Mouse (Mus musculus) heart, adult 11 months (tissue): Measurements from ENCODE around the gene Gpx4.
A peak's percentile ranks its signal among the peaks of the same experiment; 100 is the strongest.
"Not testable (repeated sequence)": the region's sequence is repeated elsewhere in the genome, so short reads cannot be mapped to it uniquely, and the experiment has no call there.

ENCODE experiments used
- DNase-seq: peaks from one replicate; pipeline ENCODE4 v3.0.0; 2022

The Gpx4 gene

DNA sequence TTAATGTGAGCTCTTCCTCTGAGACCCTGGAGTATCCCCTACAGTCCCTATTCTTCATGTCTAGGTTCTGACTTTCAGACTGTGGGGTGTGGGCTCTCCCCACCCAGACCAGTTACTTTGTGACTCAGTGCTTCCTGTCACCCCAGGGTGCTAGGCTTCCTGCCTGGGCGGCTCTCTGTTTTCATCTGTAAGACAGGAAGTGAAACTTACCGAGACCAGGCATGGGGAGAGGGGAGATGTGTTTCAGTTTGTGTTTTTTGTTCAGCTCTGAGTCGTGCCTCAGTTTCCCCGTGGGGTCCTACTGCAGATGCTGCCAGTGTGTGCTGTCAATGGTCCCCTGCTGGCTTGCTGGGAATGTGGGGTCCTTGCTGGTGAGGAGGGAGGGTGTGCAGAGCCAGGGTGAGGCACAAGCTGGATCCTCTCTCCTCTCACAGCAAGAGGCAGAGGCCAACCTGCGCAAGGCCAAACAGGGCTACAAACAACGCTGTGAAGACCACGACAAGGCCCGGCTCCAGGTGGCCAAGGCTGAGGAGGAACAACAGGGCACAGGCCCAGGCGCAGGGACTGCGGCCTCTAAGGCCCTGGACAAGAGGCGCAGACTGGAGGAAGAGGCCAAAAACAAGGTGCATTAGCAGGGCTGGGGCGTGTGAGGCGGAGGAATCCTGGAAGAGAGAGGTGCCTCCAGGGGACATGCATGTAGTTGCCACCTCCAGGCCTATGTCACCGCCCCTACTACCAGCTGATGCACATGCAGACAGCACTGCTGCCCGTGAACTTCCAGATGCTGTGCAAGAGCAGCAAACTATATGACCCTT is 22.5 kb upstream of the Gpx4 start:
- peak; percentile 96 for DNase-seq

DNA sequence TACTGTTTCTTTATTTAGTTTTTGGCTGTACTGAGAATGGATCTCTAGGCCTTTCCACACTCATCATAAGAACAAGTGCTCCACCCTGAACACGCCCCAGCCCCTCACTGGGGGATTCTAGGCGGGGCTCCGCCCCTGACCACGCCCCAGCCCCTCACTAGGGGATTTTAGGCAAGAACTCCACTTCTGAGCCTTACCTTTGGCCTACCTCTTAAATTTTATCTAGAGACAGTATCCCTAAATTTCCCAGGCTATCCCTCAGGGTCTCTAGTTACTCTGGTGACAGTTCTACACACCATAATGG is 22.0 kb upstream of the Gpx4 start:
- no peak for DNase-seq

DNA sequence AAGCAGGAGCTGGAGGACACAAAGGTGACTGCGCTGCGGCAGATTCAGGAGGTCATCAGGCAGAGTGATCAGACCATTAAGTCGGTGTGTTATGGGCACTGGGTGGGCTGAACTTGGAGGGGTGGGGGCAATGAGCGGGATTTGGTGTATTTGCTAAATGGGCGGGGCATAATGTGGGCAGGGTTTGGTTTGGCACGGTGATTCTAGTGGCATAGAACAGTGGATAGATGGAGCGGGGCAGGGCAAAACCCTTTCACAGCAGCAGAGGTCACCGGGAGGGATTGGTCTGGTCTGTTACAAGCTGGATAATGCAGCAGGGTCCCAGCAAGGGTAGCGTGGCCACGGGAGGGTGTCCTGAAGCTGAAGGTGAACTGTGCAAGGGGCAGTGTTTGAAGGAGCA is 21.5 kb upstream of the Gpx4 start:
- DNase-seq, result peak; percentile 91

DNA sequence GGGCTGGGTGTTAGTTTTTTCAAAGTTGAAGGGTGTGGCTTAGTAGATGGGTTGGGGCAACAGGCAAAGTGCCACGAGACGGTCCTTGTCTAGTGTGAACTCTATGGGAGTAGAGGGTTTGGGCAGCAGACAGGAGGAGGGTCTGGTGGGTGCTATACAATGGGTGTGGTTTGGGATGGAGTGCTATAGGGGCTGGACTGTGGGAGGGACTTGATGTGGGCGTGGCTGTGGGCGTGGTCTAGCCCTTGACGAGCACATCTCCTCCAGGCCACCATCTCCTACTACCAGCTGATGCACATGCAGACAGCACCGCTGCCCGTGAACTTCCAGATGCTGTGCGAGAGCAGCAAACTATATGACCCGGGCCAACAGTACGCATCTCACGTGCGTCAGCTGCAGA is 21.1 kb upstream of the Gpx4 start:
- peak; percentile 94 for DNase-seq

DNA sequence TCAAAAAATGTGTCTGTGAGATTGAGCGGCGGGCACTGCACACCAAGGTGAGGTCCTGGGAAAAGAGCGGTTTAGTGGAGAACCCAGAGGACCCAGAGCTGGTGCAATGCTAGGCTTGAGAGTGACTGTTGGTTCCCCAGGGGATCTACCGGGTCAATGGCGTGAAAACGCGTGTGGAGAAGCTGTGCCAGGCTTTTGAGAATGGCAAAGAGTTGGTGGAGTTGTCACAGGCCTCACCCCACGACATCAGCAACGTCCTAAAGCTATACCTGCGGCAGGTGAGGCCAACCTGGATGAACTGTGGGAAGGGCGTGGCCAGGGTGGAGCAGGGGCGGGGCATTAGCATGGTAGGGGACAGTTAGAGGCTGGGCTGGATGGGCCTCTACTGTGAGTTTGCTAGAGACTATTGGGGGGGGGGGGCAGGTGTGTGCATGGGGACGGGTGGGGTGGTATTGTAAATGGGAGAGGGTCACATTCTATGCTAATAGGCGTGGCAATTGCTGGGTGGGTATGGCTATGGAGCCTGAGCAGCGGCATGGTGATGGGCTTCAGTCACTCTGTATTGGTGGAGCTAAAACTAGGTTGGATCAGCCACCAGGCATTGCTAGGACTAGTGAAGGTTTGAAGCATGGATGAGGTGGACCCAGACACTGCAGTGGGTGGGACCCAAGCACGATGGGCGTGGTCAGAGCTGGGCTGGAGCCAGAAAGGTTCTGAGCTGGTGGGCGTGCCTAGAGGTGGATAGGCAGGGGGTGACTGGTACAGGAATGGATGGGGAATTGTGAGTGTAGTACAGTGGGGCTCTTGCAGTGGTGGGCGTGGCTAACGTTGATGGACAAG is 19.1 kb upstream of the Gpx4 start:
- DNase-seq, result peak; percentile 93

DNA sequence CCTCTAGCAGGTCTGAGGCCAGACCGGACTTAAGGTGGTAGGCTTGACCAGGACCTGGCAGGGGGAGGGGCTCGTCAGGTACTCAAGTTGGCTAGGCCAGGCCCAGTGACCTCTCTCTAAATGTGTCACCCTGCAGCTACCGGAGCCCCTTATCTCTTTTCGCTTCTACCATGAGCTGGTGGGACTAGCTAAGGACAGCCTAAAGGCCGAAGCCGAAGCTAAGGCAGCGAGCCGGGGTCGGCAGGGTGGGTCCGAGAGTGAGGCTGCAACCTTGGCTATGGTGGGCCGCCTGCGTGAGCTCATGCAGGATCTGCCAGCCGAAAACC is 18.5 kb upstream of the Gpx4 start:
- peak; percentile 93 for DNase-seq

DNA sequence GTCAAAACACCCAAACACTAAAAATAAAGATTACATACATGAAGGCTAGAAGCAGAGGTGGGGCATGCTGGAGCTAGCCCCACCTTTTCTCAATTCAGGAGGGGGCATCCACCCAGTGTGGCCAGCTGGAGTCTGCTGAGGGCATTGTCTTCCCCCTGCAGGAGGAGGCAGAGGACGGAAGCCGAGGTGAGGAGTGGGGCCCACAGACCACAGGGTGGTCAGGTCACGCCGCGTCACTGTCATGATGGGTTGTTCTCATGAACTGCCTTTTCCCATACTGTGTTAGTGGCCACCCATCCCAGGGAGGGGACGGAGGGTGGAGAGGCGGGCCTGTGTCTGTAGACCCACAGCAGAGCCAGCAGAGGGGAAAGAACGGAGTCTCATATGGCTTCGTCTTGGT is 16.8 kb upstream of the Gpx4 start:
- DNase-seq, result no peak

DNA sequence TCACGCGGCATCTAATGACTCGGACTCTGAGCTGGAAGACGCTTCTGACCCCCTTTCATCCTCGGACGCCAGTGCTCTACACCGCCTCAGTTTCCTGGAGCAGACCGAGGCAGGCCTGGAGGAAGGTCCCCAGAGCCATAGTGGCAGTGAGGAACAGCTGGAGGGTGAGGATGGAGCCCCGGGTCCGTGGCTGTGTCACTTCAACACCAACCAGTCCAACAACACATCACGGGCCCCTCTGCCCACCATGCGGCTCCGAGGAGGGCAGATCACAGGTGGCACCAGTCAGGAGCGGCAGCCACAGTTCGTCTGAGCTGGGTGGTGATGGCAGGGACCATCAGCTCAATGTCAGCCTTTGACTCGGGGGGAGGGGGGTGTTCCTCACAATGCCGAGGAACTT is 16.2 kb upstream of the Gpx4 start:
- DNase-seq, result peak; percentile 91

DNA sequence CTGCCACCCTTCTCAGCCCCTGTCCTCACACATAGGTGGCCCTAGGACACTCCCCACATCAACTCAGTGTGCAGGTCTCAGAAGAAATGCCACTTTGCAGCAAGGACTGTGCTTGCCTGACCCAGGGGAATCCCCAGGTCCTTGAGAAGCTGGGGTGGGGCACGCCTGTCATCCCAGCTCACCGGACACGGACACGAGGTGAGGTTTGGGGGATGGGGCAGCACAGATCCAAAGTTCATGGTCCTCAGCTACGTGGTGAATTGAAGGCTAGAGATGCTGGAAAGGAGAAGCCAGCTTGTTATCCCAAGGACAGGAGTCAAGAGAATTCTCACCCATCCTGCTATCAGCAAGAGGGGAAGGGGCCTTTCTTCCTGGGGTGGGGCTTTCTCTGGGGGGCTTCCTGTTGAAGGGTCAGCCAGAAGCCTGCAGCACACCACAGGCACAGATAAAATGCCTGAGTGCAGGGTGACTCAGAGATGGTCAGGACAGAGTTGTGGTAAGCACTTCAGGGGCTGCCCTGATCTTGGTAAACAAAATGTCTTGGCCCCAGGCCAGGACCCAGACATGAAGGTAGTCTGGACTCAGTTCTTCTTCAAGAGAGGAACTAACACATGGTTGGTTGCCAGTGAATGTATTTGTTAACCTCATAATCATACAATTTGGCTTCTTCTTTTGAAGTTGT is 14.0 kb upstream of the Gpx4 start:
- peak; percentile 98 for DNase-seq

DNA sequence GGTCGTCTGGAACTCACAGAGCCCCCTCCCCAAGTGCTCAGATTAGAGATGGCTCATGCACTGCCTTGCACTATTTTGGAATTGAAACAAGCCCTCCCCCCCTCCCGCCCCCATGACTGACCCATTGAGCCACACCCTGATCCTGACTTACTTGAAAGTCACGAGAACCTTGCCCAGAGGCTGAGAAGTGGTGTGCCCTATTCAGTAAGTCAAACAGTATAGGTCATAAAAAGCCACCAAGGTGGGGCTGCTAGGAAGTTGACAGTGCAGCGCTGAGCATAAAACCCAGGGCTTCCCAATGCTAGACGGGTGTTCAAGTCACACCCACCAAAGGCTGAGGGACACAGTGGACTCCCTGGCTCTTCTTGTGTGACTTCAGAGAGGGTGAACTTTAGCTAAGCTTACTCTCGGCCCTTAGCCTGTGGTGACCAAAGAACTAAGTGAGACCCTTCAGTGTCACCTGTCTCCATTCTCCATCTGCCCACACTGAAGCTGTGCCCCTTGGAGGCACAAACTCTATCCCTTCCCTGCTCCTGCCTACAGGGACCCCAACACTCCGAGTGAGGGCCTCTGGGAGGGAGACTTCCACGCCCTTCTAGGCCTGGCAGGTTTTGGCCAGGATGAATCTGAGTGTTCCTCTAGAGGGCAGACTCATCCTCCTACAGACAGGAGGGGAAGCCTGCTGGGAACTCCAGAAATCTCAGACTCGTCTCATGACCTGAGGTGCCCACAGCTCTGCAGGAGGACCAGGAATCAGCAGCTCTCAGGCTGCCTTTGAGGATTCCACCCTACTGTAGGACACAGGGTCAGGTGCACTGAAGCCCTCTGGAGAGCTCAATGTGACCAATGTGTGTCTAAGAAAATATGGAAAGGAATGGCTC is 13.2 kb upstream of the Gpx4 start:
- peak; percentile 96 for DNase-seq

DNA sequence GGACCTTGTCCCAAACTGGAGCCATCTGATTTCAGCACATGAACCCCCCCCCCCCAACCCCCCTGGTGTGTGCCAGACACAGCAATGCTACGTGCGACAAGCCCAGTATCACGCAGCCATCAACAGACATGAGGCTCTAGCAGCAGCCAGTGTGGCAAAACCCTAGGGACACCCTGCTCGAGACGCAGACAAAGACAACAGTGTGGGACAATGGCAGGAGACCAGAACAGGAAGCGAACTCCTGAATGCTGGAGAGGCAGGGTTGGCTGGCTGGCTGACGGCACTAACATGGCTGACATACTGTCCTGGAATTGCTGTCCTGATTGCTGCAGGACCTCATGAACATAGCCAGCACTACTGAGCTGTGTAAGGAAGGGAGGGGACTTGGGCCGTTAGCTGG is 11.8 kb upstream of the Gpx4 start:
- peak; percentile 97 for DNase-seq

DNA sequence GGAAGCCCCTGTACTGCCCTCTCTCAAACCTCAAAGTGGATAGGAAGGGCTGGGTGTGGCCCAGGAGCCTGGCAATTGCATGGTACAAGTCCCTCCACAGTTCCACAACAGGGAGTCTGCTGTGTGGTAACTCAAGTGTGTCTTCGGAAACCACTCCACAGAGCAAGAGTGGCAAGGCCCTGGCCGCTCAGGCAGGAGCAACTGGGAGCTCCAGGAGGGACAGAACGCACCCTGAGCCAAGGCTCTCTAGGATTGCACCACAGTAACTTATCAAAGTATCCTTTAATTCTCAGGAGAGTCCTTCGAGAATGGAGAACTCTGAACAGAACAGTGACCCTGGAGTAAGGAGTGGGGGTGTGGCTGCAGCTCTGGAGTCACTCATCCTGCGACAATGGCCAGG is 11.3 kb upstream of the Gpx4 start:
- DNase-seq, result no peak

DNA sequence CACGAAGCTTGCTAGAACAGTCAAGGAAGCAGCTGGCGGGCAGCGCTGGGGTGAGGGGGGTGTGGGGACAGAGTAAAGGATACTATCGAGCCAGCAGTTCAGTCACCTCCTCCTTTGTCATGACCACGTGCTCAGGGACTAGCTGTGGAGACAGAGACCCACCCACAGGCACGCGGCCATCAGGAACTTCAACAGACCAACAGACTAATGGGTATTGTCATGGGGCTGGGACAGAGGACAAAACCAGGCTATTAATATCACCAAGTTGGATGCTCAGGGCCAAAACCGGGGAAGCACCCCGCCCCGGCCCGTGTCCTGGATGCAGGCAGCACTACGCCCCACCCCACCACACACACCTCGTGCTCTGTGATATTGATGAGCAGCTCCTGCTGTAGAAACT is 10.1 kb upstream of the Gpx4 start:
- peak; percentile 99 for DNase-seq

DNA sequence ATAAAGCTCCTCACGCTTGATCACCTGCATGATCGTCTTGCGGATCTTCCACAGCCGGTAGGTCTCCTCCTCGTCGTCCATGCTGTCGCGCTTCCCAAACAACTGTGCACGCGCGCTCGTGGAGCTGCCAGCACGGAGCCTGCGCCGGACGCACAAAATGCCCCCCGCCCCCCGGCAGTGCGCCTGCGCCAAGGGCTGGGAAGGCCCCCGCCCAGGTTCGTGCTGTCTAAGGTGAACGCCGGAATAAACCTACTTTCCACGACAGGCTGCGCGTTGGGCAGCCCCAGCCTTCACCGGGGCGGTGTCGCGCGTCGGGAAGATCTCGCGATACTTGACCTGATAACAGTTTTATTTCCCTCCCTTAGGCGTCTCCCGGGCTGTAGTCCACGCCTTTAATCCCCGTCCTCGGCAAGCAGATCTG is 7.4 kb upstream of the Gpx4 start, which contains the start of gene Polr2e:
Gene Polr2e (minus strand): TSS at position 237 of the 421 bp plus-strand sequence.
- peak; percentile 100 for DNase-seq

DNA sequence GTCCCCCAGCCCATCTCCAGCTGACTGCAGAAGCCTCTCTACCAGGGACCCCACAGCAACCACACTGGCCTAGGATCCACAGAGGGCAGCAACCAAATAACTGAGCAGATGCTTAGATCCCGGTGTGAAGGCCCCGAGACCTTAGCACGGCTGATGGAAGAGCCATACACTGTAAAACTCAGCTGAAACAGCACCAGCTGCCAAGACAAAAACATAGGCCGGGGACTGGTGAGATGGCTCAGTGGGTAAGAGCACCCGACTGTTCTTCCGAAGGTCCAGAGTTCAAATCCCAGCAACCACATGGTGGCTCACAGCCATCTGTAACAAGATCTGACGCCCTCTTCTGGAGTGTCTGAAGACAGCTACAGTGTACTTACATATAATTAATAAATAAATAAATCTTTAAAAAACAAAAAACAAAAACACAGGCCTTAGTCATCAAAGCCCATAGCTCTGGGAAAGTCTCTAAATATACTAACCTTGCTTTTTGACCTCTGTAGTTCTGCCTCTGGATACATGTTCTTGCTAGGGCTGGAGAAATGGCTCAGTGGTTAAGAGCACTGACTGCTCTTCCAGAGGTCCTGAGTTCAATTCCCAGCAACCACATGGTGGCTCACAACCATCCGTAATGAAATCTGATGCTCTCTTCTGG is 5.4 kb upstream of the Gpx4 start:
- not testable (repeated sequence) for DNase-seq

DNA sequence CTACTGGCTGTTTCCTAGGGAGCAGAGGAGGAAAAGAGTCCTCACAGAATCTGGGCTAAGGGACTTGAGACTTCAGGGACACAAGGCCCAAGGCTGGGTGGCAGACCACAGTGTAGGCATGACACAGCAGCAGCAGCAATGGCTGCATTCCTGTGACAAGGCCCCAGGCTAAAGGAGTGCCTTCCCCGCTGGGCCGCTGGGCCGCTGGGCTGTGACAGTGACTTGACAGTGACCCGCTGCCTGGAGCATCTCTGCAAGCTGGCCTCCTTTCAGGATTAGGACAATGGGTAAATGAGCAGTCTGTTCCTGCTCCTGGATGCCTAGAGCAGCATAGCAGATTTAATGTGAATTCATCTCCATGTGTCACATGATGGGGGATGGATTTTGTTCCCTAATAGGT is 2.9 kb upstream of the Gpx4 start:
- no peak for DNase-seq

DNA sequence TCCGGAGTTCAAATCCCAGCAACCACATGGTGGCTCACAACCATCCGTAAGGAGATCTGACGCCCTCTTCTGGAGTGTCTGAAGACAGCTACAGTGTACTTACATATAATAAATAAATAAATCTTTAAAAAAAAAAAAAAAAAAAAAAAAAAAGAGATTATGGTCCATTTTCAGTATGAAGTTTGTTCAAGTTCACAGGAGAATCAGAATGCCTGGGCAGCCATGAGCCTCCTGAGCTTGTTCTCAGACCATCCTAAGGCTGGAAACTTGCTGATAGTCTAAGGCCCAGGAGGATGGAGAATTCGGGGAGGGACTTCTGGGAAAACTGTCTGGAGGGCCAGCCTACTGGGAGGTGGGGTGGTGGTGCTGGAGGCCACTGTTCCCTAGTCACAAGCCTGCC is 1.6 kb upstream of the Gpx4 start:
- not testable (repeated sequence) for DNase-seq

DNA sequence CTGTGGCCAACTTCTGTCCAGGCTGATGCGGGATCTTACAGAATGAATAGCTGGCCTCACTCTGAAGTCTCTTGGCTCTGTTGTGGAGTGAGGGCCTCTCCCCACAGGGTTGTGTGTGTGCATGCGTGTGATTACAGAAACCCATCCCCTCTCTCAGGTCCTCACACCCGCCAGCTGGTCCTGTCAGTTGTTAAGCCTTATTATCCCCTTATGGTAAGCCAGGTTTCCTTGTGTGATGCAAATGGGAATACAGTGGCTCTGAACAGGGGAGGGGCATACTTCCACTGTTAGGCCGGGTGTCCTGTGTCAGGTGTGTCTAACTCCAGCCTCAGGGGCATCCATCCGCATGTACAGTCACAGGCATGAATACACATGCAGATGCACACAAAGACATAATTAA is 1.2 kb upstream of the Gpx4 start:
- no peak for DNase-seq

DNA sequence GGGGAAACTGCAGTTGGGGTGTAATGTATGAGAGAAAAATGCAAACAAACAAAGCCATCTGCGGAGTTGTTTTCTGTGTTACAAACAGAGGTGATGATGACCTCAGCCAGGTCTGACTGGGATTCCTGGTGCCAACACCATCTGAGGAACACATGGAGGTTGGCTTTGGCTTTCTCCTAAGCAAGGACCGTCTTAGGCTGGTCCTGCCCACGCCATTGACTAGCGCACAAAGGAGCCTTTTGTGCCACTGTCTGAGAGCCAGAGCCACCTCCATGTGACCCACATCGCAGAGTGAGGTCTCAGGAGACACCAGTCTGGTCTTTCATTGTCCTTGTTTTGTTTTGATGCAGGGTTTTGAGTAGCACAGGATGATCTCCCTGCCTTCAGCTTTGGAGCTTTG is 1.4 kb downstream of the Gpx4 start:
- DNase-seq, result no peak

DNA sequence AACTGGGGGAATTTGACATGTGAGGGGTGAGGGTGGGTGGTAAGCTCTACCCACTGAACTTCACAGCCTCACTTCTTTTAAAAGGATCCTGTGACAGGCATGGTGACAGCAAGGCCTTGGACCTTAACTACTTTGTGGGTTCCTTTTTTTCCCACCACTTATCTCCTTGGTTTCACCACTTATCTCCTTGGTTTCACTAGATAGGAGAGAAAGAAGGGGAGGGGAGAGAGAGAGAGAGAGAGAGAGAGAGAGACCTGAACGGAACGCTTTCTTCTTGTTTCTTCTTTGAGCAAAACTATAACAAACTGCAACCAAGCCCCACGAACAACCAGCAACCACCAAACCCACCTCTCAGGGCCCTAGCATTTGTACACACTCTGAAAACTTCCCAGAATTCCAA is 1.9 kb downstream of the Gpx4 start:
- DNase-seq, result no peak

DNA sequence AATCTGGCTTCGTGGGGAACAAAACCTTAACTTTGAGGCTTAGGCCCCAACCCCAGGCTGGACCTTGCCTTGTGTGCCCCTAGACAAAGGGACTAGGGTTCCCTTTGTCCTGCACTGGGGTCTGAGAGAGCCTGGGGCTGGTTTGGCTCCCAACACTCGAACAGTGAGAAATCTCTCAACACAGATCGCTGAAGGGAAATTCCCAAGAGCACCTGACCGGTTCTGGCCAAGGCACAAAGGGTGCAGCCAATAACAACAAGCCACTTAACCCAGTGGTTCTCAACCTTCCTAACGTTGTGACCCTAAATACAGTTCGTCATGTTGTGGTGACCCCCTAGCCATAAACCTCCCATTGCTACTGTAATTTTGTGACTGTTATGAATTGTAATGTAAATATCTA is 3.3 kb downstream of the Gpx4 start:
- DNase-seq, result no peak

DNA sequence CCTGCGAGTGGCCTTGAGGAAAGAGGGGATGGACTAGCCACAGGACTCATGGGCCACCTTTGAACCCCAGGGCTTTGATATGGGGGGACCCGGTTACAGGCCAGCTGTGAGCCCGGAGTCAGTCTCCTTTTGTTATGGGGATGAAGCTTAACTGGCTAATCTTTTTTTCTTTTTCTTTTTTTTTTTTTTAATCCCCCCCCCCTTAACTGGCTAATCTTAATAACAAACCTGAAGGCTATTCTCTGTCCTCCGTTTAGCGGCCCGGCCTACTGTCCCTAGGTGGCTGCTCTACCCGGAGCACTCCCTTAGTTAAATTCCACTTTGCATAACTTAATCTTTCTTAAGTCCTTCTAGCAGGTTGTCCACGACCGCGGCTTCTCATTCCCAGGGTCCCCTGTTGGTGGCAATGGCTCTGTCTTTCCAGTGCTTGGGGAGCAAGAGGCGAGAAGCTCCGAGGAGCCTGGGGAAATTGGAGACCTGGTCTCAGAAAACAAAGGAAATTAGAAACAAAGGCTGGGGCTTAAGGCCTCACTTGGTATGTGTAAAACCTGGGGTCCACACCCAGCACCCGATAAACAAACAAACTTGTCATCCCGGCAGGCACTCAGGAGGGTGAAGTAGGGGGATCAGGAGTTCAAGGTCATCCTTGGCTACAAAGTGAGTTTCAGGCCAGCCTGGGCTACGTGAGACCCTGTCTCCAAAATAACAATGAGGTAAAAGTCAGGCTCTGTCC is 4.1 kb downstream of the Gpx4 start:
- DNase-seq, result no peak
